Comparison of ENCODE assay signal across 10 mouse cellular contexts in genomic region chr14:70832042-70832441, GRCm38 (mm10).
DNase-seq lines count a peak whose midpoint lies in the region; ATAC-seq lines count a peak whose summit lies in the region.
"Had no signal": no experiment of that assay in that cellular context is flagged by ENCODE, and none has a peak within 500 bp of the region (broad histone marks: within the 10 kb centered on the region; RNA-seq: fewer than 3 reads in every experiment).

No protein-coding gene starts in this region.

- H3K36me3 ChIP-seq in forebrain, embryonic 14.5 days (ENCODE audit: control insufficient read depth, insufficient read depth, low read length) = no peaks in the 10 kb centered on the region
- H3K36me3 ChIP-seq in forebrain, embryonic 10.5 days (replicated peaks) = no peaks in the 10 kb centered on the region
- no peaks in the 10 kb centered on the region for H3K36me3 ChIP-seq in kidney, embryonic 14.5 days (ENCODE audit: control insufficient read depth, insufficient read depth, low read length)
- H3K36me3 ChIP-seq: kidney, embryonic 15.5 days; lung, embryonic 15.5 days had no signal

- H3K27ac ChIP-seq in forebrain, embryonic 14.5 days (ENCODE audit: low read depth, low read length) = peak overlapping the region; percentile 60
- no peak overlapping the region for H3K27ac ChIP-seq in forebrain, embryonic 10.5 days
- no peak overlapping the region for H3K27ac ChIP-seq in kidney, embryonic 14.5 days (ENCODE audit: low read depth, low read length)
- H3K27ac ChIP-seq: kidney, embryonic 15.5 days; lung, embryonic 15.5 days had no signal

- no peaks in the 10 kb centered on the region for H3K27me3 ChIP-seq in forebrain, embryonic 14.5 days (replicated peaks; ENCODE audit: control insufficient read depth, insufficient read depth, low read length)
- H3K27me3 ChIP-seq in forebrain, embryonic 10.5 days (ENCODE audit: poor library complexity, severe bottlenecking) = no peaks in the 10 kb centered on the region
- no peaks in the 10 kb centered on the region for H3K27me3 ChIP-seq in kidney, embryonic 14.5 days (ENCODE audit: control insufficient read depth, insufficient read depth, low read length)
- H3K27me3 ChIP-seq: kidney, embryonic 15.5 days; lung, embryonic 15.5 days had no signal

- H3K4me1 ChIP-seq in forebrain, embryonic 14.5 days (ENCODE audit: control insufficient read depth, insufficient read depth, low read length) = no peaks in the 10 kb centered on the region
- no peaks in the 10 kb centered on the region for H3K4me1 ChIP-seq in forebrain, embryonic 10.5 days
- no peaks in the 10 kb centered on the region for H3K4me1 ChIP-seq in kidney, embryonic 14.5 days (ENCODE audit: control insufficient read depth, insufficient read depth, low read length)
- H3K4me1 ChIP-seq: lung, embryonic 15.5 days had no signal

- peak; percentile 32; the same call in 1 of the 2 replicates for ATAC-seq in forebrain, embryonic 14.5 days
- ATAC-seq in kidney, embryonic 14.5 days (ENCODE audit: low FRiP score, low TSS enrichment) = no peak
- no peak for ATAC-seq in erythroblast, adult 5-6 weeks (replicated peaks; ENCODE audit: low FRiP score, poor library complexity, severe bottlenecking)

- H3K4me2 ChIP-seq in forebrain, embryonic 14.5 days (ENCODE audit: low read length) = no peak overlapping the region
- H3K4me2 ChIP-seq in kidney, embryonic 14.5 days (replicated peaks; ENCODE audit: low read depth, low read length) = no peak overlapping the region
- H3K4me2 ChIP-seq: kidney, embryonic 15.5 days; lung, embryonic 15.5 days had no signal

- H3K9ac ChIP-seq in forebrain, embryonic 14.5 days (ENCODE audit: low read length) = no peak overlapping the region
- no peak overlapping the region for H3K9ac ChIP-seq in kidney, embryonic 14.5 days (ENCODE audit: low read depth, low read length)
- H3K9ac ChIP-seq: kidney, embryonic 15.5 days; lung, embryonic 15.5 days had no signal

- DNase-seq in forebrain, embryonic 14.5 days (ENCODE audit: low spot score) = peak; percentile 46
- no peak for DNase-seq in forebrain, embryonic 10.5 days (ENCODE audit: extremely low spot score, low spot score)
- DNase-seq in kidney, postnatal 4 days = peak; percentile 9 to 25
- DNase-seq in 3T3-L1 (ENCODE audit: low read depth, low spot score) (peak; percentile 8), adipocyte (ENCODE audit: low spot score) (peak; percentile 3)
- DNase-seq in urinary bladder, postnatal 10 days (ENCODE audit: low spot score) = no peak

- WGBS in forebrain, embryonic 14.5 days = 63% methylated on average over 3 of the region's 3 CpGs
- 70% methylated on average over 3 of the region's 3 CpGs for WGBS in forebrain, embryonic 10.5 days
- WGBS in kidney, embryonic 14.5 days = 70% methylated on average over 3 of the region's 3 CpGs

- no peak overlapping the region for H3K4me3 ChIP-seq in forebrain, embryonic 14.5 days (ENCODE audit: low read depth, low read length)
- no peak overlapping the region for H3K4me3 ChIP-seq in forebrain, embryonic 10.5 days
- no peak overlapping the region for H3K4me3 ChIP-seq in kidney, embryonic 14.5 days (ENCODE audit: low read length)
- H3K4me3 ChIP-seq: kidney, embryonic 15.5 days; lung, embryonic 15.5 days had no signal

- H3K9me3 ChIP-seq in forebrain, embryonic 14.5 days (replicated peaks; ENCODE audit: control insufficient read depth, low read length) = no peaks in the 10 kb centered on the region
- H3K9me3 ChIP-seq in forebrain, embryonic 10.5 days = no peaks in the 10 kb centered on the region
- H3K9me3 ChIP-seq in kidney, embryonic 14.5 days (ENCODE audit: control insufficient read depth, low read length) = no peaks in the 10 kb centered on the region; the same call in 1 of the 2 replicates
- H3K9me3 ChIP-seq: kidney, embryonic 15.5 days; lung, embryonic 15.5 days had no signal

Comparison
In these comparisons a context has a peak if more than half of its experiments do, and no peak if none do; other contexts are left out.
1. DNase-seq: peak in forebrain, embryonic 14.5 days (single experiment), kidney, postnatal 4 days (2 of 2), 3T3-L1 (single experiment) and adipocyte (single experiment); none in forebrain, embryonic 10.5 days (single experiment) and urinary bladder, postnatal 10 days (single experiment).